Comparison of ENCODE assay signal across 13 mouse cellular contexts in the genomic region with DNA sequence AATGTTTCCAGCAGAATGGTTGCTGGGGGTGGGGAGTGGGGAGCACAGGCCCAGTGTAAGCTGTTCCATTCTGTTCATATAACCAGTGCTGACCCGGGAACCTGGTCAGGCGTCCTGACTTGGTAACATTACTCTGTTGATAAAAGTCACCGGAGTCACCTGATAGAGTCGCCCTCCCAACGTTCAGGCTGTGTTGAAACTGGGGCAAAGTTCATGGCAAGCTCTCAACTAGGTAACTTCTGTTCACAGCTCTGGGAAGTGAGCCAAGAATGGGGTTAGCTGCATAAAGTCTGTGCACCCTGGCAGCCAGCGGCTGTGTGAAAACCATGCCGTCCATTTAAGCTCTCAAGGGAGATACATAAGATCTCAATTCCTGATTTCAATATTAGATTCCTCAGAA. TPM values are rescaled to one million over a fixed set of nuclear protein-coding genes. Genes with fewer than 3 reads are reported as not detected.
DNase-seq lines count a peak whose midpoint lies in the region; ATAC-seq and TF ChIP-seq lines count a peak whose summit lies in the region.
"Not testable (repeated sequence)": the region's sequence is repeated elsewhere in the genome, so short reads cannot be mapped to it uniquely, and the experiment has no call there.
"Had no signal": no experiment of that assay in that cellular context is flagged by ENCODE, and none has a peak within 500 bp of the region (broad histone marks: within the 10 kb centered on the region; RNA-seq: fewer than 3 reads in every experiment).

No protein-coding gene starts in this region.

- intact Hi-C loops in heart, postnatal 10 days (cut with DNase I) = not testable (repeated sequence)

- H3K36me3 ChIP-seq in limb, embryonic 14.5 days (ENCODE audit: control insufficient read depth, insufficient read depth, low read length); lung, postnatal 0 days (ENCODE audit: insufficient read depth, low read length): not testable (repeated sequence)

- 37% methylated on average over 7 of the region's 7 CpGs for WGBS in limb, embryonic 14.5 days
- 20% methylated on average over 7 of the region's 7 CpGs for WGBS in lung, postnatal 0 days

- H3K27me3 ChIP-seq in limb, embryonic 14.5 days (ENCODE audit: control insufficient read depth, insufficient read depth, low read length); lung, postnatal 0 days (replicated peaks; ENCODE audit: insufficient read depth, low read length): not testable (repeated sequence)

- not testable (repeated sequence) for H3K27ac ChIP-seq in limb, embryonic 14.5 days (replicated peaks; ENCODE audit: low read depth, low read length); lung, postnatal 0 days (ENCODE audit: low read length)

- not testable (repeated sequence) for H3K4me2 ChIP-seq in limb, embryonic 14.5 days (replicated peaks; ENCODE audit: low read depth, low read length, severe bottlenecking); lung, postnatal 0 days (replicated peaks; ENCODE audit: low read depth, low read length)

- not testable (repeated sequence) for TF ChIP-seq CTCF in lung, postnatal 0 days (IDR thresholded peaks at IDR 0.05)

- ATAC-seq in limb, embryonic 14.5 days (ENCODE audit: low FRiP score, low read depth) = peak; percentile 37; the same call in 1 of the 2 replicates
- ATAC-seq in lung, postnatal 0 days = peak; percentile 91

- not testable (repeated sequence) for TF ChIP-seq EP300 in lung, postnatal 0 days (IDR thresholded peaks at IDR 0.05)

- H3K9me3 ChIP-seq in limb, embryonic 14.5 days (ENCODE audit: control insufficient read depth, low read length); lung, postnatal 0 days (ENCODE audit: low read length): not testable (repeated sequence)

- DNase-seq in adrenal gland, postnatal 10 days = peak; percentile 81
- DNase-seq in gastrocnemius, postnatal 25 days = peak; percentile 59
- DNase-seq in heart, postnatal 10 days = peak; percentile 90 to 91
- peak; percentile 91 to 95 for DNase-seq in kidney, adult 8-10 months
- DNase-seq in limb, embryonic 14.5 days (ENCODE audit: low spot score) = peak; percentile 67
- peak; percentile 92 for DNase-seq in lung, postnatal 0 days (ENCODE audit: low spot score)
- DNase-seq in retina, postnatal 1 day = peak; percentile 11
- DNase-seq in urinary bladder, postnatal 36 days (ENCODE audit: low spot score in 2 of 2) = peak; percentile 73 to 86

- TF ChIP-seq POLR2A in limb, embryonic 14.5 days (IDR thresholded peaks at IDR 0.05; ENCODE audit: borderline replicate concordance, extremely low read depth, insufficient read depth, insufficient read length) = not testable (repeated sequence)

- H3K9ac ChIP-seq in limb, embryonic 14.5 days (ENCODE audit: low read depth, low read length, severe bottlenecking); lung, postnatal 0 days (replicated peaks; ENCODE audit: low read depth): not testable (repeated sequence)

- not testable (repeated sequence) for H3K4me1 ChIP-seq in limb, embryonic 14.5 days (ENCODE audit: control insufficient read depth, insufficient read depth, low read length); lung, postnatal 0 days (ENCODE audit: insufficient read depth, low read depth, low read length)

- not testable (repeated sequence) for H3K4me3 ChIP-seq in limb, embryonic 14.5 days (replicated peaks; ENCODE audit: low read length); lung, postnatal 0 days (ENCODE audit: low read depth, low read length)

RNA-seq across cellular contexts. Expression of gene Acot1, which starts 11.2 kb away (rescaled TPM):
- total RNA-seq in adrenal gland, postnatal 10 days (2021) = 10 to 100 TPM; 19.9 to 20.0 TPM
- total RNA-seq in gastrocnemius, postnatal 25 days (2021) = 1 to 10 TPM in 1 of 2 experiments, under 1 TPM in 1; 0.83 to 4.1 TPM
- total RNA-seq in heart, postnatal 10 days (2021) = 100 to 1,000 TPM; 127 to 159 TPM
- 27.8 and 30.7 TPM in 2 replicates for polyA plus RNA-seq in limb, embryonic 14.5 days (2012; rRNA removed)
- 54.2 and 56.5 TPM in 2 replicates for polyA plus RNA-seq in limb, embryonic 14.5 days (2014; fragmentation: Nextera tagmentation; extraction: Ambion mirVana)
- polyA plus RNA-seq in lung, postnatal 0 days (2015; fragmentation: Nextera tagmentation; extraction: Ambion mirVana) = 164 and 195 TPM in 2 replicates

RNA-seq across cellular contexts. Expression of gene Acot4, which starts 17.7 kb away (rescaled TPM):
- 1 to 10 TPM; 6.2 to 7.8 TPM for total RNA-seq in adrenal gland, postnatal 10 days (2021)
- under 1 TPM; 0.05 to 0.43 TPM for total RNA-seq in gastrocnemius, postnatal 25 days (2021)
- 1 to 10 TPM; 1.6 to 2.0 TPM for total RNA-seq in heart, postnatal 10 days (2021)
- 0.23 TPM in 2 replicates for polyA plus RNA-seq in limb, embryonic 14.5 days (2012; rRNA removed)
- 0.11 and 0.41 TPM in 2 replicates for polyA plus RNA-seq in limb, embryonic 14.5 days (2014; fragmentation: Nextera tagmentation; extraction: Ambion mirVana)
- polyA plus RNA-seq in lung, postnatal 0 days (2015; fragmentation: Nextera tagmentation; extraction: Ambion mirVana) = 0.12 and 0.13 TPM in 2 replicates

RNA-seq across cellular contexts. Expression of gene Gm49366, which starts 18.2 kb away (rescaled TPM):
- not detected for total RNA-seq in adrenal gland, postnatal 10 days (2021)
- total RNA-seq in gastrocnemius, postnatal 25 days (2021) = not detected
- not detected for total RNA-seq in heart, postnatal 10 days (2021)
- polyA plus RNA-seq in limb, embryonic 14.5 days (2012; rRNA removed) = not detected in 2 replicates
- not detected in 2 replicates for polyA plus RNA-seq in limb, embryonic 14.5 days (2014; fragmentation: Nextera tagmentation; extraction: Ambion mirVana)
- not detected in 2 replicates for polyA plus RNA-seq in lung, postnatal 0 days (2015; fragmentation: Nextera tagmentation; extraction: Ambion mirVana)
- total RNA-seq: adrenal gland, postnatal 4 days had no signal
- polyA plus RNA-seq: embryonic facial prominence, embryonic 11.5 days; forebrain, embryonic 16.5 days; hindbrain, embryonic 14.5 days; neural tube, embryonic 12.5 days had no signal

RNA-seq across cellular contexts. Expression of gene Acot3, which starts 31.4 kb away (rescaled TPM):
- total RNA-seq in adrenal gland, postnatal 10 days (2021) = 1 to 10 TPM; 2.5 to 3.4 TPM
- not detected for total RNA-seq in gastrocnemius, postnatal 25 days (2021)
- total RNA-seq in heart, postnatal 10 days (2021) = 1 to 10 TPM; 2.6 to 3.7 TPM
- 0.01 and 0.04 TPM in 2 replicates for polyA plus RNA-seq in limb, embryonic 14.5 days (2012; rRNA removed)
- polyA plus RNA-seq in limb, embryonic 14.5 days (2014; fragmentation: Nextera tagmentation; extraction: Ambion mirVana) = not detected in 2 replicates
- polyA plus RNA-seq in lung, postnatal 0 days (2015; fragmentation: Nextera tagmentation; extraction: Ambion mirVana) = not detected in 2 replicates

RNA-seq across cellular contexts. Expression of gene Acot2, which starts 32.9 kb away (rescaled TPM):
- total RNA-seq in adrenal gland, postnatal 10 days (2021) = 10 to 100 TPM; 52.7 to 57.5 TPM
- 10 to 100 TPM; 12.6 to 13.9 TPM for total RNA-seq in gastrocnemius, postnatal 25 days (2021)
- 100 to 1,000 TPM; 201 to 233 TPM for total RNA-seq in heart, postnatal 10 days (2021)
- 6.8 and 7.1 TPM in 2 replicates for polyA plus RNA-seq in limb, embryonic 14.5 days (2012; rRNA removed)
- polyA plus RNA-seq in limb, embryonic 14.5 days (2014; fragmentation: Nextera tagmentation; extraction: Ambion mirVana) = 15.6 TPM in 2 replicates
- polyA plus RNA-seq in lung, postnatal 0 days (2015; fragmentation: Nextera tagmentation; extraction: Ambion mirVana) = 79.7 and 99.8 TPM in 2 replicates

Comparison
In these comparisons a context has a peak if more than half of its experiments do, and no peak if none do; other contexts are left out.
1. DNase-seq: peak in every context shown above with its lines; median percentile 93 in kidney, adult 8-10 months; 92 in lung, postnatal 0 days; 90 in heart, postnatal 10 days; 81 in adrenal gland, postnatal 10 days; 80 in urinary bladder, postnatal 36 days; 67 in limb, embryonic 14.5 days; 59 in gastrocnemius, postnatal 25 days; 11 in retina, postnatal 1 day.
2. RNA of gene Acot1, which starts 11.2 kb away (total RNA-seq): 127 to 159 TPM in heart, postnatal 10 days; 19.9 to 20.0 TPM in adrenal gland, postnatal 10 days and 0.83 to 4.1 TPM in gastrocnemius, postnatal 25 days; every median in the first group is over 4 times any median in the second.